Mouse (Mus musculus): ENCODE results near the gene Cdc42ep2.

DNA sequence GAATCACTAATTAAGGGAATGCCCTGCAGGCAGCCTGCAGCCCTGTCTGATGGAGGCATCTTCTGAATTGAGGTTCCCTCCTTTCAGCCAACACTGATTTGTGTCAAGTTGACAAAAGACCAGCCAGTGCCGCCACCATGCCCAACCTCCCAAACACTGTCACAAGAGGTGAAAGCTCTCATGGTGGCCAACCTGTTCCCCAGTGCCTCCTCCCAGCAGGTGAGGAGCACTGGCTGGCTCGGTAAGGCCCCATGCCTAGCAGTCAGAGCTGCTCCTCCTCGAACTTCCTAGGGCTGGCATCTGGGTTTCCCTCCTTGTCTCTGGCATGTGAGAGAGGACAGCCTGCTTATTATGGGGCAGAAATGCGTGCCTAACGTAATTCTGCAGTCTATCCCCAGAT lies 15.1 kb upstream of the Cdc42ep2 start:
- TF ChIP-seq CTCF (IDR thresholded peaks at IDR 0.05) (no peak), EP300 (IDR thresholded peaks at IDR 0.05) (no peak)

All from lung, postnatal 0 days (tissue).